Mouse (Mus musculus): ENCODE results near the gene Tomm20. TPM values are rescaled to one million over a fixed set of nuclear protein-coding genes. Genes with fewer than 3 reads are reported as not detected.

The Tomm20 gene
- polyA plus RNA-seq, 1 experiment from 2014 or later: 222 TPM

GRCm38 (mm10) chr8:126905387-126905786, 40.3 kb downstream of the Tomm20 start:
- Histone ChIP-seq H3K4me3 (replicated peaks) (no peak overlapping the region), H3K4me1 (replicated peaks) (peaks cover 16% of the 10 kb centered on the region), H3K9me3 (no peaks in the 10 kb centered on the region), H3K4me2 (no peak overlapping the region), H3K27ac (no peak overlapping the region), H3K36me3 (no peaks in the 10 kb centered on the region), H3K9ac (replicated peaks) (no peak overlapping the region), H3K27me3 (peaks cover 5% of the 10 kb centered on the region; the same call in 1 of the 2 replicates)
- 89% methylated on average over 3 of the region's 3 CpGs for WGBS
- ATAC-seq (ENCODE audit: insufficient number of reproducible peaks, insufficient read depth, low FRiP score, low TSS enrichment, low read depth): no peak

- Histone ChIP-seq H3K27me3 (0 out of 2 replicates have a peak, but pooled peaks cover 3% of the 10 kb centered on the region), H3K9ac (replicated peaks) (no peak overlapping the region), H3K4me2 (no peak overlapping the region), H3K4me1 (replicated peaks) (peaks cover 11% of the 10 kb centered on the region), H3K4me3 (replicated peaks) (no peak overlapping the region), H3K27ac (no peak overlapping the region), H3K9me3 (no peaks in the 10 kb centered on the region), H3K36me3 (no peaks in the 10 kb centered on the region)
- ATAC-seq (ENCODE audit: insufficient number of reproducible peaks, insufficient read depth, low FRiP score, low TSS enrichment, low read depth): no peak
- 84% methylated on average over 9 of the region's 9 CpGs for WGBS
These were observed 41.7 kb downstream of the Tomm20 start for GRCm38 (mm10) chr8:126903927-126904326.

- Histone ChIP-seq H3K27me3 (0 out of 2 replicates have a peak, but pooled peaks cover 3% of the 10 kb centered on the region), H3K4me2 (no peak overlapping the region), H3K27ac (no peak overlapping the region), H3K4me3 (replicated peaks) (no peak overlapping the region), H3K4me1 (replicated peaks) (peaks cover 5% of the 10 kb centered on the region), H3K36me3 (no peaks in the 10 kb centered on the region), H3K9me3 (no peaks in the 10 kb centered on the region), H3K9ac (replicated peaks) (no peak overlapping the region)
- no peak for ATAC-seq (ENCODE audit: insufficient number of reproducible peaks, insufficient read depth, low FRiP score, low TSS enrichment, low read depth)
- WGBS: 66% methylated on average over 9 of the region's 9 CpGs
These were observed 42.3 kb downstream of the Tomm20 start for GRCm38 (mm10) chr8:126903224-126903895.

GRCm38 (mm10) chr8:126901612-126902011, 44.0 kb downstream of the Tomm20 start:
- H3K27me3 ChIP-seq: 0 out of 2 replicates have a peak, but pooled peaks cover 1% of the 10 kb centered on the region
- whole genome bisulfite sequencing: 82% methylated on average over 1 of the region's 1 CpGs

GRCm38 (mm10) chr8:126901049-126901448, 44.6 kb downstream of the Tomm20 start:
- no peak for ATAC-seq (ENCODE audit: insufficient number of reproducible peaks, insufficient read depth, low FRiP score, low TSS enrichment, low read depth)
- H3K27me3 ChIP-seq: no peaks in the 10 kb centered on the region
- no peaks in the 10 kb centered on the region for H3K36me3 ChIP-seq
- peaks cover 5% of the 10 kb centered on the region for H3K4me1 ChIP-seq (replicated peaks)
- no peak overlapping the region for H3K4me3 ChIP-seq (replicated peaks)
- no peak overlapping the region for H3K4me2 ChIP-seq
- no peak overlapping the region for H3K9ac ChIP-seq (replicated peaks)
- no peak overlapping the region for H3K27ac ChIP-seq
- WGBS: 64% methylated on average over 2 of the region's 2 CpGs
- H3K9me3 ChIP-seq: no peaks in the 10 kb centered on the region

More at GRCm38 (mm10) chr8:126901612-126902011, 44.0 kb downstream of the Tomm20 start:
- no peak for ATAC-seq (ENCODE audit: insufficient number of reproducible peaks, insufficient read depth, low FRiP score, low TSS enrichment, low read depth)
- H3K4me2 ChIP-seq: no peak overlapping the region
- no peak overlapping the region for H3K27ac ChIP-seq
- no peak overlapping the region for H3K9ac ChIP-seq (replicated peaks)
- peaks cover 5% of the 10 kb centered on the region for H3K4me1 ChIP-seq (replicated peaks)
- no peaks in the 10 kb centered on the region for H3K36me3 ChIP-seq
- H3K4me3 ChIP-seq (replicated peaks): no peak overlapping the region
- no peaks in the 10 kb centered on the region for H3K9me3 ChIP-seq

- 59% methylated on average over 6 of the region's 6 CpGs for WGBS
- Histone ChIP-seq H3K4me3 (replicated peaks) (no peak overlapping the region), H3K27me3 (no peaks in the 10 kb centered on the region), H3K4me2 (no peak overlapping the region), H3K36me3 (no peaks in the 10 kb centered on the region), H3K27ac (no peak overlapping the region), H3K4me1 (replicated peaks) (peaks cover 2% of the 10 kb centered on the region), H3K9ac (replicated peaks) (no peak overlapping the region), H3K9me3 (no peaks in the 10 kb centered on the region)
- ATAC-seq (ENCODE audit: insufficient number of reproducible peaks, insufficient read depth, low FRiP score, low TSS enrichment, low read depth): no peak
These were observed 50.5 kb downstream of the Tomm20 start for GRCm38 (mm10) chr8:126895133-126895532.

- peak; percentile 17; the same call in 1 of the 2 replicates for ATAC-seq (ENCODE audit: insufficient number of reproducible peaks, insufficient read depth, low FRiP score, low TSS enrichment, low read depth)
- H3K27me3 ChIP-seq: no peaks in the 10 kb centered on the region
- H3K27ac ChIP-seq: peak overlapping the region; percentile 83
- H3K4me3 ChIP-seq (replicated peaks): no peak overlapping the region
- no peak overlapping the region for H3K4me2 ChIP-seq
- WGBS: 79% methylated on average over 3 of the region's 3 CpGs
- no peak overlapping the region for H3K9ac ChIP-seq (replicated peaks)
- no peaks in the 10 kb centered on the region for H3K9me3 ChIP-seq
- H3K36me3 ChIP-seq: no peaks in the 10 kb centered on the region
- peaks cover 27% of the 10 kb centered on the region for H3K4me1 ChIP-seq (replicated peaks)
These were observed 58.0 kb downstream of the Tomm20 start for GRCm38 (mm10) chr8:126887639-126888006.

- Histone ChIP-seq H3K4me3 (replicated peaks) (no peak overlapping the region), H3K36me3 (no peaks in the 10 kb centered on the region), H3K4me1 (replicated peaks) (peaks cover 27% of the 10 kb centered on the region), H3K9me3 (no peaks in the 10 kb centered on the region), H3K9ac (replicated peaks) (no peak overlapping the region), H3K27me3 (no peaks in the 10 kb centered on the region), H3K4me2 (no peak overlapping the region), H3K27ac (peak overlapping the region; percentile 83)
- 46% methylated on average over 8 of the region's 8 CpGs for WGBS
- ATAC-seq (ENCODE audit: insufficient number of reproducible peaks, insufficient read depth, low FRiP score, low TSS enrichment, low read depth): no peak
These were observed 58.7 kb downstream of the Tomm20 start for GRCm38 (mm10) chr8:126886741-126887638.

- Histone ChIP-seq H3K27ac (peak overlapping the region; percentile 83), H3K4me1 (replicated peaks) (peaks cover 27% of the 10 kb centered on the region), H3K4me3 (replicated peaks) (no peak overlapping the region), H3K27me3 (no peaks in the 10 kb centered on the region), H3K36me3 (no peaks in the 10 kb centered on the region), H3K4me2 (no peak overlapping the region), H3K9me3 (no peaks in the 10 kb centered on the region), H3K9ac (replicated peaks) (no peak overlapping the region)
- 70% methylated on average over 13 of the region's 13 CpGs for WGBS
- ATAC-seq (ENCODE audit: insufficient number of reproducible peaks, insufficient read depth, low FRiP score, low TSS enrichment, low read depth): no peak
These were observed 59.8 kb downstream of the Tomm20 start for GRCm38 (mm10) chr8:126885554-126886485.

- ATAC-seq (ENCODE audit: insufficient number of reproducible peaks, insufficient read depth, low FRiP score, low TSS enrichment, low read depth): peak; percentile 32; the same call in 1 of the 2 replicates
- Histone ChIP-seq H3K27ac (0 out of 2 replicates have a peak overlapping the region, but pooled peaks have one; percentile 17), H3K27me3 (no peaks in the 10 kb centered on the region), H3K4me2 (no peak overlapping the region), H3K4me1 (replicated peaks) (peaks cover 27% of the 10 kb centered on the region), H3K9ac (replicated peaks) (no peak overlapping the region), H3K4me3 (replicated peaks) (no peak overlapping the region), H3K9me3 (no peaks in the 10 kb centered on the region), H3K36me3 (no peaks in the 10 kb centered on the region)
- WGBS: 56% methylated on average over 6 of the region's 6 CpGs
These were observed 61.3 kb downstream of the Tomm20 start for GRCm38 (mm10) chr8:126884202-126884926.
